Mouse (Mus musculus) brain, embryonic 14.5 days (tissue): ENCODE measurements around the gene Ctps2.

ENCODE experiments used
- CTCF ChIP-seq: fragments of 200-500 bp; IDR thresholded peaks from 2 replicates; pipeline ENCODE4 v1.5.1; 2012; ENCODE audit warnings: inconsistent platforms, mild to moderate bottlenecking, moderate library complexity, borderline replicate concordance; ENCODE audit not compliant: insufficient read depth, insufficient read length; ENCODE audit errors: extremely low read depth
- POLR2A ChIP-seq: fragments of 200-500 bp; IDR thresholded peaks from 2 replicates; pipeline ENCODE4 v1.6.1; 2012; ENCODE audit warnings: mild to moderate bottlenecking, inconsistent platforms, borderline replicate concordance; ENCODE audit not compliant: poor library complexity, insufficient read depth, insufficient read length, severe bottlenecking; ENCODE audit errors: extremely low read depth

DNA sequence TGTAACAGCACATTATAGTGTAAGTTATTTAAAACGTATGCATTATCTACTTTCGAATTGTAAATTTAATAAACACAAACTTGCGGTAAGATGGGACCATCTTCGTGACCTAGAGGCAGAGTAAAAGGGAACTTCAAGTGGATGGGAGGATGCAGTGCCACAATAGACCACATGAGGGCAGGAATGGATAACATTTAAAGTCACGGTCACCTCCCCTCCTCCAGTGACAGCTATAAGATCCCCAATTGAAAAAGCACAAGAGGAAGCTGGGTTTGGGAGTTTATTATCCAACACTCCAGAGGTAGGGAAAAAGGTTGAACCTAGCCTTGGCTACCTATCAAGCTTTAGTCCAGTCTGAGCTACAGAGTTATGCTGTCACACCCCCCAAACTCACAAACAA is 14.7 kb downstream of the Ctps2 start:
- peak; percentile 70; the same call in 1 of the 2 replicates for TF ChIP-seq CTCF
- TF ChIP-seq POLR2A: no peak
